Mouse (Mus musculus): ENCODE results near the gene Rbm44. TPM values are rescaled to one million over a fixed set of nuclear protein-coding genes. Genes with fewer than 3 reads are reported as not detected.

Gene Rbm44
- polyA plus RNA-seq, 1 experiment from 2014 or later: 2.4 TPM

DNA sequence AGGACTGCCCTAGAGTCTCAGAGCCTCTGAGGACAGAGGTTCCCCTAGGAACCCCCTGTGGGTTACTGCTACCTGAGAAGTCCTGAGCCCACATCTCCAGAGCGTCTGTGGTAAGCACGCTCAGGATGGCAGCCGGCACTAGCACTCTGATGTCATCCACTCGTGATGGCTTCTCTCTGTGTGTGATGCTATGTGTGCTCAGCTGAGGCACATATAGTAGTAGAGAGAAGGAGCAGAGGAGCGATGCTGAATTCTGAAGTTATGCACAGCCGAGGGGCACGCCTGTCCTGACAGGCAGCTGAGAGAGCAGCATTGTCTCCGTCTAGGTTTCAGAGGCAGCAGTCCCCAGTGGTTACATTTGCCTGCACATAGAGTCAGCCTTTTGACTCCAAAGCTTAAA, 47.3 kb downstream of the Rbm44 start:
- no peak for DNase-seq (ENCODE audit: low spot score)
- WGBS: 81% methylated on average over 8 of the region's 8 CpGs
- Histone ChIP-seq H3K9me3 (ENCODE audit: control insufficient read depth, low read length) (no peaks in the 10 kb centered on the region), H3K4me3 (ENCODE audit: low read depth, low read length) (no peak overlapping the region), H3K4me1 (replicated peaks; ENCODE audit: control insufficient read depth, insufficient read depth, low read length) (0 out of 2 replicates have a peak, but pooled peaks cover 6% of the 10 kb centered on the region), H3K27me3 (replicated peaks; ENCODE audit: control insufficient read depth, insufficient read depth, low read length) (no peaks in the 10 kb centered on the region), H3K9ac (ENCODE audit: low read depth, low read length) (no peak overlapping the region), H3K36me3 (ENCODE audit: control insufficient read depth, insufficient read depth, low read length) (no peaks in the 10 kb centered on the region), H3K27ac (ENCODE audit: low read depth, low read length) (no peak overlapping the region), H3K4me2 (no peak overlapping the region)
- ATAC-seq (replicated peaks; ENCODE audit: low FRiP score): no peak

DNA sequence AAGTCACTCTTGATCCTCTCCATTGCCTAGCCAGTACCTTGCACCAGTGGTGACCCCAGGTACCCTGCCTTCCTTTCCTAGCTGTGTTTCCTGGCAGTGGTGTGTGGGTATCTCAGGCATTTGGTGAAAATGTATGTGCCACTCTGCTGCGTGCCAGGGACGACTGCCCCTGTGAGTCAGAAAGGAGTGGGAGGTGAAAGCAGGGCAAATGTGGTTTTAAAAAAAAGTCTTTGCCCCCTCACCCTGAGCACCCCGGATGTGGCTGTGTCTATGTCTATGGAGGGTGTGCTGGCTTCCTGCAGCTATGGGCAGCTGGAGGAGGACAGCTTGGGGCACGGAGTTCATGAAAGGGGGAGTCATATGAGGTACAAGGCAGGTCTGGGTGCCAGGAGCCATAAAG, 48.4 kb downstream of the Rbm44 start:
- H3K4me2 ChIP-seq: no peak overlapping the region
- no peak overlapping the region for H3K27ac ChIP-seq (ENCODE audit: low read depth, low read length)
- 0 out of 2 replicates have a peak, but pooled peaks cover 2% of the 10 kb centered on the region for H3K4me1 ChIP-seq (replicated peaks; ENCODE audit: control insufficient read depth, insufficient read depth, low read length)
- ATAC-seq (replicated peaks; ENCODE audit: low FRiP score) (no peak), DNase-seq (ENCODE audit: low spot score) (no peak)
- 77% methylated on average over 4 of the region's 4 CpGs for WGBS
- H3K9me3 ChIP-seq (ENCODE audit: control insufficient read depth, low read length): no peaks in the 10 kb centered on the region
- no peak overlapping the region for H3K9ac ChIP-seq (ENCODE audit: low read depth, low read length)
- no peak overlapping the region for H3K4me3 ChIP-seq (ENCODE audit: low read depth, low read length)
- no peaks in the 10 kb centered on the region for H3K36me3 ChIP-seq (ENCODE audit: control insufficient read depth, insufficient read depth, low read length)
- no peaks in the 10 kb centered on the region for H3K27me3 ChIP-seq (replicated peaks; ENCODE audit: control insufficient read depth, insufficient read depth, low read length)

DNA sequence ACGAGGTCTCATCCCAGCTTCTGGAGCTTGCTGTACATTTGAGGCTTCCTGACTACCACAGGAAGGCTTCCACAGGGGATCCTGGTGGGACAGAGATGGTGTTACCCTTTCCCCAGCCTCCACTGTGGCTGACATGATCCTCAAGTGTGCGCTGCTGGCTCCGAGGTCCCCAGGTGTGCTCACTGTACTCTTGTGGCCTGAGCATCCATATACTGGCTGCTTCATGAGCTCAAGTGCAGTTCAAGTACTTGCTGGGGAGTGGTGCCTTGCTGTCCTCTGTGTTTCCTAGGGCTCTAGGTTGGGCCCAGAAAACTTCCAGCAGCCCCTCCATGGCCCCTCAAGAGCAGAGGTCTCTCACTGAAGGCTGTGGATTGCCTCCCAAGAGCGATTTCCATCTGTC, 48.8 kb downstream of the Rbm44 start:
- H3K27me3 ChIP-seq (replicated peaks; ENCODE audit: control insufficient read depth, insufficient read depth, low read length): no peaks in the 10 kb centered on the region

DNA sequence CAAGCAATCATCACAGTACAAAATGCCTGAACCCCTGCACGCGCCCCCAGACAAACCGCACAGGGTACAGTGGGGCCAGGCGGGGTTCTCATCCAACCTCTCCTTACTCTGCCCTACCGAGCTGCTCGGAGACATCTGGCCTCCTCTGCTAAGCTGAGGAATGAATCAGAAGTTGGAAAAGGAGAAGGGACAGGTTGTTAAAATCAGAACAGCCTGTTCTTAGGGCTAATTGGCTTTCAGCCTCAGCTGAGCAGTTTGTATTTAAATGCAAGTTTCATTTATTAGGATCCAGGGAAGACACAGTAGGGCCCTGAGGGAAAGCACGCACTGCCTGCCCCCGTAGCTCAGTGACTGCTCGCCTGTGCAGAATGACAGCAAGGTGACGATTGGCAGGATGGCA, 54.9 kb downstream of the Rbm44 start:
- no peak for DNase-seq (ENCODE audit: low spot score)

More for the DNA sequence above, 48.8 kb downstream of the Rbm44 start:
- no peak overlapping the region for H3K9ac ChIP-seq (ENCODE audit: low read depth, low read length)
- H3K27ac ChIP-seq (ENCODE audit: low read depth, low read length): no peak overlapping the region
- DNase-seq (ENCODE audit: low spot score): no peak
- H3K4me2 ChIP-seq: no peak overlapping the region
- H3K9me3 ChIP-seq (ENCODE audit: control insufficient read depth, low read length): no peaks in the 10 kb centered on the region
- no peaks in the 10 kb centered on the region for H3K36me3 ChIP-seq (ENCODE audit: control insufficient read depth, insufficient read depth, low read length)
- H3K4me3 ChIP-seq (ENCODE audit: low read depth, low read length): no peak overlapping the region
- ATAC-seq (replicated peaks; ENCODE audit: low FRiP score): no peak
- 0 out of 2 replicates have a peak, but pooled peaks cover 2% of the 10 kb centered on the region for H3K4me1 ChIP-seq (replicated peaks; ENCODE audit: control insufficient read depth, insufficient read depth, low read length)
- 83% methylated on average over 4 of the region's 4 CpGs for WGBS

DNA sequence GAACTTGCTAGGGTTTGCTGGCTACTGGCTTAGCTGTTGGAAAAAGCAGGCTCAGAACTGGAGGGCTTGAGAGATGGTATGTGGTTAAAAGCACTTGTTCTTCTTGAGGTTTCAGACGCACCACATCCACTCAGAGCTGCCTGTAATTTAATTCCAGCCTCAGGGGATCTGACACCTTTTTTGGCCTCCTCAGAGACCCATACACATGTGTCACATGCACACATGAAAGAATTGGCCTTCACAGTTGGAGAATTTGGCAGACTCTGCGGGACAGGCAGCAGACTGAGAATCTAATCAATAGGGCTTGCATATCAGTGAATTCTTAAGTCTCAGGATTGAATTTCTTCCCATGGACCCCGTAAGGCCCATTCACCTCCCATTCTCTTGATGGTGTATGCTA, 56.2 kb downstream of the Rbm44 start:
- H3K4me3 ChIP-seq (ENCODE audit: low read depth, low read length): no peak overlapping the region
- no peaks in the 10 kb centered on the region for H3K36me3 ChIP-seq (ENCODE audit: control insufficient read depth, insufficient read depth, low read length)
- no peaks in the 10 kb centered on the region for H3K27me3 ChIP-seq (replicated peaks; ENCODE audit: control insufficient read depth, insufficient read depth, low read length)
- 66% methylated on average over 3 of the region's 3 CpGs for WGBS
- no peaks in the 10 kb centered on the region for H3K9me3 ChIP-seq (ENCODE audit: control insufficient read depth, low read length)
- no peak for ATAC-seq (replicated peaks; ENCODE audit: low FRiP score)
- H3K27ac ChIP-seq (ENCODE audit: low read depth, low read length): no peak overlapping the region
- H3K9ac ChIP-seq (ENCODE audit: low read depth, low read length): no peak overlapping the region
- no peak for DNase-seq (ENCODE audit: low spot score)
- H3K4me2 ChIP-seq: no peak overlapping the region
- 0 out of 2 replicates have a peak, but pooled peaks cover 2% of the 10 kb centered on the region for H3K4me1 ChIP-seq (replicated peaks; ENCODE audit: control insufficient read depth, insufficient read depth, low read length)

More for the DNA sequence above, 54.9 kb downstream of the Rbm44 start:
- Histone ChIP-seq H3K4me3 (ENCODE audit: low read depth, low read length) (no peak overlapping the region), H3K27me3 (replicated peaks; ENCODE audit: control insufficient read depth, insufficient read depth, low read length) (no peaks in the 10 kb centered on the region), H3K4me2 (no peak overlapping the region), H3K27ac (ENCODE audit: low read depth, low read length) (no peak overlapping the region), H3K4me1 (replicated peaks; ENCODE audit: control insufficient read depth, insufficient read depth, low read length) (0 out of 2 replicates have a peak, but pooled peaks cover 2% of the 10 kb centered on the region), H3K9me3 (ENCODE audit: control insufficient read depth, low read length) (no peaks in the 10 kb centered on the region), H3K36me3 (ENCODE audit: control insufficient read depth, insufficient read depth, low read length) (no peaks in the 10 kb centered on the region), H3K9ac (ENCODE audit: low read depth, low read length) (no peak overlapping the region)
- ATAC-seq (replicated peaks; ENCODE audit: low FRiP score): no peak
- 91% methylated on average over 10 of the region's 10 CpGs for WGBS

DNA sequence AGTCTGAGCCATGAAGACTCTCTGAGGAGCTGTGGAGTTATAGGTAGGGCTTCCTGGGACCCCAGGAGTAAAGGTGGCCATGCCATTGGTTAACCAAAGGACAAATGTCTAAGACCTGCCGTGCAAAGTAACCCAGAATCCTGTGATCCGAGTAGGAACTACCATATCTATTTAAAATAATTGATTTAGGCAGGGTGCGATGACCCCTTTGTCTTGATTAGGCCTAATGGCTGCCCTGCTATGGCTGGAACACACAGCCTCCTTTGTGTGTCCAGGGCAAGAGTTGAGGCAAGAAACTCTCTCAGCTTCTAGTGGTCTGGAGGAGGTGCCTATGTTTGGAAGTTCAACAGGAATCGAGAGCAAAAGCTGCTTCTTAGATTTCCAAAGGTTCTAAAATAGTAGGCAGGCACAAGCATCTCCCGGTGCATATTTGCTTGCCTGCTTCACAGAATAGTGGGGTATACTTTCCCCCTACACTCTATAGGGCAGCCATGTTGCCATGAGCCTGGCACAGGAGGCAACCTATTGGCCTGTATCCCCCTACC, 59.4 kb downstream of the Rbm44 start:
- 82% methylated on average over 5 of the region's 5 CpGs for WGBS
- no peaks in the 10 kb centered on the region for H3K9me3 ChIP-seq (ENCODE audit: control insufficient read depth, low read length)
- no peaks in the 10 kb centered on the region for H3K36me3 ChIP-seq (ENCODE audit: control insufficient read depth, insufficient read depth, low read length)
- no peak overlapping the region for H3K27ac ChIP-seq (ENCODE audit: low read depth, low read length)
- no peak overlapping the region for H3K4me3 ChIP-seq (ENCODE audit: low read depth, low read length)
- ATAC-seq (replicated peaks; ENCODE audit: low FRiP score) (no peak), DNase-seq (ENCODE audit: low spot score) (no peak)
- no peaks in the 10 kb centered on the region for H3K4me1 ChIP-seq (replicated peaks; ENCODE audit: control insufficient read depth, insufficient read depth, low read length)
- H3K9ac ChIP-seq (ENCODE audit: low read depth, low read length): no peak overlapping the region
- 0 out of 2 replicates have a peak, but pooled peaks cover 3% of the 10 kb centered on the region for H3K27me3 ChIP-seq (replicated peaks; ENCODE audit: control insufficient read depth, insufficient read depth, low read length)
- no peak overlapping the region for H3K4me2 ChIP-seq

DNA sequence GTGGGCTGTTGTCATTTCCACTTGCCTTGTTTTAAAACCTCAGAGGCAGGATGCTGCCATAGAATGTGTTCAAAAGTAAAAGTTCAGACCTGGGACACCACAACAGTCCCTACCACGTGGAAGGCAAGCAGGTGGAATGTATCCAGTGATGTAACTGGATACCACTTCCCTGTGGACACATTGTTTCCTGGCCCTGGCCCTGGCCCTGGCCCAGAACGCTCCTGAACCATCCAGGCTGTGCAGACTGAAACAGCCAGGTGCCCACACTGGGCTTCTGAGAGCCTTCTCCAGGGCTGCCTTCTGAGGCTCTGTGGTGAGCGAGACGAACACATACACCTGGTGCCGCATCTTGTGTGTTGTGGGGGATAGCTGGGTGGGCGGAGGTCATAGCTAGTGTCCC, 60.8 kb downstream of the Rbm44 start:
- no peak for DNase-seq (ENCODE audit: low spot score)
- Histone ChIP-seq H3K4me1 (replicated peaks; ENCODE audit: control insufficient read depth, insufficient read depth, low read length) (no peaks in the 10 kb centered on the region), H3K27ac (ENCODE audit: low read depth, low read length) (no peak overlapping the region), H3K4me2 (no peak overlapping the region), H3K27me3 (replicated peaks; ENCODE audit: control insufficient read depth, insufficient read depth, low read length) (0 out of 2 replicates have a peak, but pooled peaks cover 3% of the 10 kb centered on the region), H3K9me3 (ENCODE audit: control insufficient read depth, low read length) (no peaks in the 10 kb centered on the region), H3K9ac (ENCODE audit: low read depth, low read length) (no peak overlapping the region), H3K4me3 (ENCODE audit: low read depth, low read length) (no peak overlapping the region), H3K36me3 (ENCODE audit: control insufficient read depth, insufficient read depth, low read length) (no peaks in the 10 kb centered on the region)
- WGBS: 80% methylated on average over 6 of the region's 6 CpGs
- ATAC-seq (replicated peaks; ENCODE audit: low FRiP score): no peak

DNA sequence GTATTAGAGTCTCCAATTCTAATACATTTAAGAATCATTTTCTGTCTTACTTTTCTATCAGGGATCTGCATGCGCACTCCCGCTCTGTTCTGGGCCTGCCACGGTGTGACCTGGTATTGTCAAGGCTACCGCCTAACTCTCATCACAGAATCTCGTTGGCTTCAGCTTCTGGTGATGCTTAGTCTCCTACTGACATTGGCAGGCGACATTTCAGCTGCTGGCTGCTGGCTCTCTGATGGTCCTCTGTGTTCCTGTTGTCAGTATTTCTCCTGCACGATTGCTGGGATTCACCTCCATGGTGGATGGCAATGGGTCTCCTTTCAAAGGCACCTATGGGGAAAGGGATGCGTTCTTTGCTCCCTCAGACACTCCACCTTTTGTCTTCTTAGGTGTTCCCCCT, 61.4 kb downstream of the Rbm44 start:
- 78% methylated on average over 8 of the region's 8 CpGs for WGBS
- DNase-seq (ENCODE audit: low spot score): no peak
- H3K4me1 ChIP-seq (replicated peaks; ENCODE audit: control insufficient read depth, insufficient read depth, low read length): no peaks in the 10 kb centered on the region

DNA sequence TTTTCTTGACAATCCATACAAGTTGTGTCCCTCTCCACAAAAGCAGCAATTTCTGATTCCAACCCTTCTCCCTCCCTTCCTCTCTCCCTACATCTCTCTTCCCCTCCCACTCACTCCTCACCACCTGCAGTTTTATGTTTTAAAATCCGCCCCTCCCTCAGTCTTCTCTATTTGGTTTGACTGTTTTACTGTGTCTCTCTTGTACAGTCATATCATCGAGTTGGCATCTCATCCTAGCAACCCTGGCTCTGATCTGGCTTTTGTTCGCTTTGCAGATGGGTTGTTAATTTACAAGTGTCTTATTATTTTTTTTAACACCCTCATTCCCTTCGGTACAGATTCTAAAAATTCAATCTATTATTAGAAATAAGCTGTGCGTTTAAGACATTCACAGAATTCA, 62.0 kb downstream of the Rbm44 start:
- no peak for ATAC-seq (replicated peaks; ENCODE audit: low FRiP score)
- H3K4me2 ChIP-seq: no peak overlapping the region

More for the DNA sequence above, 61.4 kb downstream of the Rbm44 start:
- no peak overlapping the region for H3K4me3 ChIP-seq (ENCODE audit: low read depth, low read length)
- H3K9me3 ChIP-seq (ENCODE audit: control insufficient read depth, low read length): no peaks in the 10 kb centered on the region
- H3K27me3 ChIP-seq (replicated peaks; ENCODE audit: control insufficient read depth, insufficient read depth, low read length): 0 out of 2 replicates have a peak, but pooled peaks cover 3% of the 10 kb centered on the region
- no peaks in the 10 kb centered on the region for H3K36me3 ChIP-seq (ENCODE audit: control insufficient read depth, insufficient read depth, low read length)
- H3K27ac ChIP-seq (ENCODE audit: low read depth, low read length): no peak overlapping the region
- ATAC-seq (replicated peaks; ENCODE audit: low FRiP score): no peak
- no peak overlapping the region for H3K4me2 ChIP-seq
- no peak overlapping the region for H3K9ac ChIP-seq (ENCODE audit: low read depth, low read length)

More for the DNA sequence above, 62.0 kb downstream of the Rbm44 start:
- 70% methylated on average over 5 of the region's 5 CpGs for WGBS
- no peak overlapping the region for H3K4me3 ChIP-seq (ENCODE audit: low read depth, low read length)
- H3K9me3 ChIP-seq (ENCODE audit: control insufficient read depth, low read length): no peaks in the 10 kb centered on the region
- no peaks in the 10 kb centered on the region for H3K4me1 ChIP-seq (replicated peaks; ENCODE audit: control insufficient read depth, insufficient read depth, low read length)
- H3K9ac ChIP-seq (ENCODE audit: low read depth, low read length): no peak overlapping the region
- no peaks in the 10 kb centered on the region for H3K36me3 ChIP-seq (ENCODE audit: control insufficient read depth, insufficient read depth, low read length)
- H3K27ac ChIP-seq (ENCODE audit: low read depth, low read length): no peak overlapping the region
- H3K27me3 ChIP-seq (replicated peaks; ENCODE audit: control insufficient read depth, insufficient read depth, low read length): 0 out of 2 replicates have a peak, but pooled peaks cover 3% of the 10 kb centered on the region
- no peak for DNase-seq (ENCODE audit: low spot score)
